Mouse (Mus musculus) embryo, embryonic 10 days (tissue): Measurements from ENCODE around the gene Klrg2.
A peak's percentile ranks its signal among the peaks of the same experiment; 100 is the strongest.
"Not testable (repeated sequence)": the region's sequence is repeated elsewhere in the genome, so short reads cannot be mapped to it uniquely, and the experiment has no call there.

ENCODE experiments used
- DNase-seq: peaks from one replicate; pipeline ENCODE4 v3.0.0-alpha.2; 2015; ENCODE audit warnings: low spot score

Gene Klrg2

DNA sequence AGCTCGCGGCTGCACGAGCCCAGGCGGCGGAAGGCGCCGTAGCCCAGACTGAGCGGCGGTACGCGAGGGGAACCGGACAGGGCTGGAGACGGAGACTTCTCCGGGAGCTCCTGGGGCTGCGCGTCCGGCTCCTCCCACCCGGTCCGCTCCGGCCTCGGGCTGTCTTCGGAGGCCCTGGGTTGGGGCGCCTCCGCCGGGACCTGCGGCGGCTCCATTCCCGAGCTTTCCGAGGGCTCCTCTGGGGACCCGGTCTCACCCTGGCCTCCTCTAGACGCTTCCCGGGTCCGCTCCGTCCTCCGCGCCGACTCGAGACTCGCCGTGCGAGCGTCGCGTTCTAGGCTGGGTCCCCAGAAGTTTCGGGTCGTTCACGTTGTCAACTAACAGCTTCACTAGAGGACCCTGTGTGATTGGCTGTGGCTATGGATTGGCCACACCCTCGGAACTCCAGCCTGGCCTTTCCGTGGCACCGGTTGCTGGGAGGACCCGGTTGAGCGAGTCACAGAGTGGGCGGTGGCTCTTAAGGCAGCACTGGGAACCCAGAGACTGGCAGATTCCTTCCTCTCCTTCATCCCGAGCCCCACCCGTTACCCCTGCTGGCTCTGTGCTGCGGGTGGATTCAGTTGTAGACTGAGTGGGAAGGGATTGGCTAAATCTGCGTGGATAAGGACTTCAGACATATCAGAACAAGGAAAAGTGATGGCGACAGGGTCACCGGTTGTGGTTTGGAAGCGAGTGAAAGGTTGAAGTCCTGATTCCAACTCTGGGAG, at the start of gene Klrg2:
Gene Klrg2, minus strand, starts transcription at position 391 of the 767 bp plus-strand sequence.
- DNase-seq: peak; percentile 69

DNA sequence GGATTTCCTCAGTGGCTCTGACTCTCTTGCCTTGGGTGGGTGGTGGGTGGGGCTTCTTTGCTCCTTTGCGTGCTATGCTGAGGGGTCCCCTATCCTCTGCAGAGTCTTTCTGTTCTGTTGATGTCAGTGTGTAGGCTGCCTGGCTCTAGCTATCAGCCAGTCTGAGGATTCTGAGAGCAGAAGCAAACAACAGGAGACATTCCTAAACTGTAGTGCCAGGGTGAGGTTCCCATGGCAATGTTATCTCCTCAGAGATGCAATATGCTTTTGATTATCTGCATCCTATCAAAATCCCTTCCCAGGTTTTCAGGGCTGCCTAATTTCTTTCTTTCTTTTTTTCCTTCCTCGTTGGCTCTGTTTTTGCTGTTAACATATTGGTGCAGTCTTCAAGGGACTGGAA, 45.5 kb upstream of the Klrg2 start:
- DNase-seq: no peak

DNA sequence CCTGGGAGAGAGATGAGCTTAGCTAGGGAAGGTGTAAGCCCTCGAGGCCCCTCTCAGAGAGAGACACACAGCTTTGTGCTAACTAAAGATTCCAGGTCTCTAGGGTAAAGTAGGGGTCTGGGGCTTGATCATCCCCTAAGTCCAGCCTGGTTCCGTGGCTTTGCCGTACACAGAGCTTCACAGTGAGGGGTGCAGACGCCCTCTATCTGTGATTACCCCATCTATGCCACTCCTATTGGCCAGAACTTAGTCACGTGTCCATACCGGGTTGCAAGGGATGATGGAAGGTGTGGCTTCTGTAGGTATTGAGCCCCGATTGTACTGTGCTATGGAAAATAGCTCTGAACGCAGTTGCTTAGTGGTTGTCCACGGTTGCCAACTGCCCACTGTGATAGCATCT, 40.6 kb upstream of the Klrg2 start:
- no peak for DNase-seq

DNA sequence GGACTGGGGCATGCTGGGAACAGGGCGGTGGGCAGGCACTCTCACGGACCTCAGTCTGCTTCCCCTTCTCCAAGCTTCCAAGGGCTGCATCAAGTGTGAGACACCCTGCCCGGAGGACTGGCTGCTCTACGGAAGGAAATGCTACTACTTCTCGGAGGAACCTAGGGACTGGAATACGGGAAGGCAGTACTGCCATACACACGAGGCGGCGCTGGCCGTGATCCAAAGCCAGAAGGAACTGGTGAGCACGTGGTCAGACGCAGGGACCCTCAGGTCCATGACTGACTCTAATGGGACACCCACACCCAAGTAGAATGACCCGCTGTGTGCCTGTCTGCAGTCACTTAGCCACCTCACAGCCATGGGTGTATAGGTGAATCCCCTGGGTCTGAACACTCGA, 39.7 kb upstream of the Klrg2 start:
- DNase-seq: no peak

DNA sequence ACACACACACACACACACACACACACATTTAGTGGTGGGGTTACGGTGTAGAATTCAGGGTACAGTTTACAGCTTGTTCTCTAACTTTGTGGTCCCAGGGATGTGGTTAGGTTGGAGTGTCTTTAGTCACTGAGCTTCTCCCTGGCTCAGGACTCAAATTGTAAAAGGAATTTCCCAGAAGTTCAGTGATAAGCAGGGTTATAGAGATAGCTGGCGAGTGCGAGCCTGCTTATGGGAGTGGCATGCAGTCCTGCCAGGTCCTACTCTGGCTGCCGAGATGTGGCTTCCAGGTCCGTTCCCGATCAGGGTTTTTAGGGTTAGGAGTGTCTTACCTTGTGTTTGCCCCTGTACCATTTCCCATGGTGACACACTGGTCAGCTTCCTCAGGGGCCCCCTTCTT, 39.2 kb upstream of the Klrg2 start:
- DNase-seq: no peak

DNA sequence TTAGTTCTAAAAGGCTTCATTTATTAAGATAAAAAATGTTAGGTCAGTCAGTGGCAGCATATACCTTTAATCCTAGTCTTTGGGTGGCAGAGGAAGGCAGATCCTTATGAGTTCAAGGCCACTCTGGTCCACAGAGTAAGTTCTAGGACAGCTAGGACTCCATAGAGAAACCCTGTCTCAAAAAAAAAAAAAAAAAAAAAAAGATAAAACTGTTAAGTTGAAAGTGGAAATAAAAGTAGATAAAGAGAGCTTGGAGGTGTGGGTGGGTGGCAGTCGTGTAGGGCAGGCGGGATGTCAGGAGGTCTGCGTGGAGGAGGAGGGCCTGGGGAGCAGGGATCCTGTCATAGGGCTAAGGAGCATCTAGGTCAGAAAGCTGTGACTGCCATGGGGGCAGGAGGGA, 35.0 kb upstream of the Klrg2 start:
- DNase-seq: no peak

DNA sequence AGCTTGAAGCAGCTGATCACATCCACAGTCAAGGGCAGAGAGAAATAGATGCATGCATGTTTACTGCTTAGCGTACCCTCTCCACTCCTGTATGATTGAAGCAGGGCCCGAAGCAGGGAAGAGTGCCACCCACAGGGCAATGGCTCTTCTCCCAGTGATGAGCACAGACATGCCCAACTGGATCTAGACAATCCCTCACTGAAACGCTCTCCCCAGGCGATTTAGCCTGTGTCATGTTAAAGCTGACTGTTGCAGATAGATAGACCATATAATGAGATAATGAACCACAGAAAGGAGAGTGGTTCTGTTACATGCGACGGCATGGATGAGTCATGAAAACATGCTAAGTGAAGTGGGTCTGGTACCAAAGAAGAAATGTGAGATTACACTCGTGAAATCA, 34.2 kb upstream of the Klrg2 start:
- DNase-seq: no peak

DNA sequence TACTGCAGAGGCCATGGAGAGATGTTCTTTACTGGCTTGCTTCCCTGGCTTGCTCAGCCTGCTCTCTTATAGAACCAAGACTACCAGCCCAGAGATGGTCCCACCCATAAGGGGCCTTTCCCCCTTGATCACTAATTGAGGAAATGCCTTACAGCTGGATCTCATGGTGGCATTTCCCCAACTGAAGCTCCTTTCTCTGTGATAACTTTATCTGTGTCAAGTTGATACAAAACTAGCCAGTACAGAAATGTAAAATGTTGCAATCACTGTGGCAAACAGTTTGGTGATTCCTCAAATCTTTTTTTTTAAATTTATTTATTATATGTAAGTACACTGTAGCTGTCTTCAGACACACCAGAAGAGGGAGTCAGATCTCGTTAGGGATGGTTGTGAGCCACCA, 33.4 kb upstream of the Klrg2 start:
- not testable (repeated sequence) for DNase-seq

DNA sequence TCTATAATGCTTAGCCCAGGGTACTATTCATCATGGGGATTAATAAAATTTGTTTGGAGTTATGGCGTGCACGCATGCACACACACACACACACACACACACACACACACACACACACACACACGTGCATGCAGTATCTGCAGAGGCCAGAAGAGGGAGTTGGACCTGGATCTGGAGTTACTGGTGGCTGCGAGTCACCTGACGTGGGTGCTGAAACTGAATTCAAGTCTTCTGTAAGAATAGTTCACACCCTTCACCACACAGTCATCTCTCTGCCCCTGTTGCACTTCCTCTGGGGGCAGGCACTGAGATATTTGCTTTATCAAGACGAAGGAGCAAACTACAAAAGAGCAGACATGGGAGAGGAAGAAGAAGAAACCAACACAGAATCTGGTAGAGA, 32.5 kb upstream of the Klrg2 start:
- no peak for DNase-seq

DNA sequence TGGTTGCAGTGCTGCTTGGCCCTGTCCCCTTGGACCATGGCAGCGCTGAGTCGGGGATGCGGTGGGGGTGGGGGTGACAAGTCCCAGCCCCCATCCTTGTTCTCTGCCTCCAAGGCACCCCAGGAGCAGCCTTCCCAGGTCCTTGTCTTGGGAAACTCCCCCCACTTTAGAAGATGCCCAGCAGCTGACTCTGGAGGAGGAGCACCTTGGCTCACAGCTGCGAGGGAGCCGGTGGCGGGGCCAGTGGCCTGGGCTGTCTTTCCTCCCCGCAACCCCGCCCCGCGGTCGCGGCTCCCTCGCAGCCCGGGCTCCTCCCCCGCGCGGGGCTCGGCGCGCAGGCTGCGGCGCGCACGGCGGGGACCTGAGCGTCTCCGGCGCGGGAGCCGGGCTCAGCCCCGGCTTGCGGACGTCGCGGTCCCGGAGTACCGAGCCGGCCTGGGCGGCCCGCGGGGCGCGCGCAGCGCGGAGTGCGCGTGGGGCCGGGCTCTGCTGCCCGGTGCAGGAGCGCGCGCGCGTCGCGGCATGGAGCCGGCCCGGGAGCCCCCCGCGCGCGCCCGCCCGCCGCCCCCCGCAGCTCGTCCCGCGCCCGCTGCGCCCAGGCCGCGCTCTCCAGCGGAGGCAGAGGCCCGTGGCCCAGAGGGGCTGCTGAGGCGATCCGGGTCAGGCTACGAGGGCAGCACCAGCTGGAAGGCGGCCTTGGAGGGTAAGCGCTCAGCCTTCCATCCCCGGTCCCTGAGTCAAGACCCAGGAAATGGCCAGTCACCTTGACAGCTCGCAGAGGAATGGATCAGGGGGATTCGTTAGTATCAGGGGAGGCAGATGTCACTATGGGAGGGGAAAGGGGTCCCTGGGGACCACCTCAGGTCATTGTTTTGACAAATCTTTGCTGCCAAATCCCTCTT, 25.9 kb upstream of the Klrg2 start, which contains the start of gene Clec2l:
Gene Clec2l, plus strand, starts transcription at position 356 of the 902 bp plus-strand sequence.
- DNase-seq: peak; percentile 62

DNA sequence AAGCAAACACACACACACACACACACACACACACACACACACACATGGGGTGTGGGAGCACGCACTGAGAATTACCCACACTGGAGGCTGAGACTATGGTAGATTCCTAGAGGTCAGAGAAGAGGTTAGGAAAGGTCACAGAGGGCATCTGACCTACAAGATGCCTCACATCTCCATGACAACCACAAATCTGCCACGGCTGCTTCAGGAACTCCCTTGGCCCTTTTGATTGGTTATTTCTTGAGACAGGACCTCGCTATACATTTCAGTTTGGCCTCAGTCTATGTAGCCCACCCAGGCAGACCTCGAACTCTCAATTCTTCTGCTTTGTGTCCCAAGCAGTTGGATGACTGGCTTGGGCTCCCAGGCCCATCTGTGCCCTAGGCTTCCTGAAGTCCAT, 24.6 kb upstream of the Klrg2 start:
- DNase-seq: peak; percentile 86

DNA sequence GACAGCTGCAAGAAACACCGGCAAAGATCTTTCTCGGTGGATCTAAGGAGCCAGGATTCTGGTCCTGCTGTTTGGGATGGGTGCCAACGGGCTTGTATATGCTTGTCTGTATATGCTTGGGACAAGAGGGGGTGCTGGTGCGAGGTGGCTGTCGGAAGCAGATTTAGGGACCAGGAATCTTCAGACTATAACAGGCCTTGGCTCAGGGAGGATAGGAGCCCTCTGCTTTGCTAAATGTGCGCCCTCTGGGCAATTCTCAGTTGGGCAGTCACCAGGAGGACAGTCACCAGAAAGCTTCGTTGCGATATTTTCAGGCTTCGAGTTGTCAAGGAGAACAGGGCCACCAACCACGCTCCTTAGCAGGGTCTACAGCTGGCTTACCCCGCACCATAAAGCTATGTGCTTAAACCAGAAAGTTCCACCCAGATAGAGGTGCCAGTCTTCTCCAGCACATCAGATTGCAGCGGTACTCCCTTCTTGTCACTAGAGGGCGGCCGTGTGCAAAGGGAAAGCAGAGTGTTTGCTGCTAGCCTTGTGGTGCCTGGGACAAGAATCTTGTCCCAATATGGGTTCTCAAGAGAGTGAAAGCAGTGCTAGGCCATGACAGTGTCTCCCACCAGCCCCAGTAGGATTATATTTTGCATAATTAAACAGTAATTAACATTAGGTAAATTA, 13.4 kb upstream of the Klrg2 start:
- DNase-seq: peak; percentile 92

DNA sequence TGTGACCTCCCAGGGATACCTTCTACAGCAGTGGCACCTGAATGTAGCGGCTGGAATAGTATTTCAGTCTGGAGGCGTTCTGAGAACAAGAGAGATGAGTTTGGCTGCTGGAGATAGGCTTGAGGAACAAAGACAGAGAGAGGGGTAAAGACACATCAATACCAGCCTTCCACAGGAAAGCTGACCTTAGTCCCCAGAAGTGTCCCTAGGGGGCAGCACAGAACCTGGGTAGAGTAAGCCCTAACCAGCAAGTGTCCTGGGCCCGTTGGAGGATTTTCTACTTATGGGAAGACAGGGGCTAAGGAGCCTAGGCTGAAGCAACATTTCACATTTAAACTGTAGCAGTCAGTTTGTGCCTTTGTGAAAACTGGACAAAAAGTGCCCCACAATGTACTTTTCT, 12.5 kb upstream of the Klrg2 start:
- peak; percentile 29 for DNase-seq

DNA sequence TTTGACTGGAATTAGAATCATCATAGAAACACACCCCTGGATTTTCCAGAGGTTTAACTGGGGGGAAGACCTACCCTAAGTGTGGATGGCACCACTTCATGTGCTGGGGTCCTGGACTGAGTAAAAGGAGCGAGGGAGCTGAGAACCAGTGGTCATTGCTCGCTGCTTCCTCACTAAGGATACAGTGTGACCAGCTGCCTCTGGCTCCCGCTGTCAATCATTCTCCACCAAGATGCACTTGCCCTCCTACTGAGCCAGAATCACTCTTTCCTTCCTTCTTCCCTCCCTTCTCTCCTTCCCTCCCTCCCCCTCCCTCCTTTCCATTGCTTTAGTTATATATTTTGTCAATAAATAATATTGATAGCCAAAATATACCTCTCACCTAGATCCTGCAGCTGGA, 6.0 kb upstream of the Klrg2 start:
- no peak for DNase-seq

DNA sequence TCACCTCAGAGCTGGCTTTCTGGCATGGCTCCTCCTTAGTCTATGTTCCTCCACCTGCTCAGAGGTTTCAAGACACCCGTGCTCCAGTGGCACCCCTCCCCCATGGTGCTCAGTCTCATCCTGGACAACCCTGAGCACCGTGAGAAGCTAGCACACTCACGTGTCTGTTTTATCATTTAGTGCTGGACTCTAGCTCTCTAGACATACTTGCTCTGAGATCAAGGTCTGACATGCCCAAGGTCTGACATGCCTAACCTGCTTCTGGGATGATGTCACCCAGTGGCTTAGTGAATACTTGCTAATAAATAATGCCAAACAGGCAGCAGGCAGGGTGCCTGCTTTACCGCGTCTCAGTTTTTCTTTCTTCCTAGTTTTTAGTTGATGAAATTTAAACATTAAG, 5.6 kb upstream of the Klrg2 start:
- DNase-seq: no peak

DNA sequence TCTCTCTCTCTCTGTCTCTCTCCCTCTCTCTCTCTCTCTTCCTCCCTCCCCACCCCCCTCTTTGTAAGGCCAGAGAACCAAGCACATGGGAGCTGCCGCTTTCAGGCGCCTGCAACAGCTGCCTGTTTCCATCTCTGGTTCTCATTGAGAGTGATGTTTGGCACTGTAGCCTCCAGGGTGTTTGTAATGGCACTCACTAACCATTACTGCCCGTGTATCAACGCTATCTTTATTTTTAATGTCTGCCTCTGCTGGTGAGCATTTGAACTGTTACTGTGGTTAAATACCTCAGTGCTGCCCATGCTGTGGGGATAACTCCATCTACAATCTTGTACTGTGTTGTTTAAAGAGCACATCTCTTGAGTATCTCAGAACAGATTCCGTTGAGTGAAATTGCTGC, 4.6 kb upstream of the Klrg2 start:
- no peak for DNase-seq

DNA sequence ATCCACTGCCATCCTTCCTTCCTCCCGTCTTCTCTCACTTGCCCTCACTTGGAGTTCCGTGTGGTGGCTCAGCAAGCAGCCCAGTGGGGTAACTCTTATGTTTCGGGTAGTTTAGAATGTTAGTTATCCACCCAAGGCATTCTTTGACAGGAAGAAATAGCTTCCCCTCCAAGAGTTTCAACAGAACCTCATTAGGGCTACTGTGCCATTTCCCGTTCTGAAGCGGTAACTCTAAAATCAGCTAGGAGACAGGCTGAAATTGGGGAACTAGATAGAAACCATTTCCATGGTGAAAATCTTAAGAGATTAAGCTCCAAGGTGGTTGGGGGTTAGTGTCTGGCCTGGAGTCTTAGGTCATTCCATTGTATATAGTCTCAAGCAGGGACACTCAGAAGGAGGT, 4.2 kb upstream of the Klrg2 start:
- no peak for DNase-seq

DNA sequence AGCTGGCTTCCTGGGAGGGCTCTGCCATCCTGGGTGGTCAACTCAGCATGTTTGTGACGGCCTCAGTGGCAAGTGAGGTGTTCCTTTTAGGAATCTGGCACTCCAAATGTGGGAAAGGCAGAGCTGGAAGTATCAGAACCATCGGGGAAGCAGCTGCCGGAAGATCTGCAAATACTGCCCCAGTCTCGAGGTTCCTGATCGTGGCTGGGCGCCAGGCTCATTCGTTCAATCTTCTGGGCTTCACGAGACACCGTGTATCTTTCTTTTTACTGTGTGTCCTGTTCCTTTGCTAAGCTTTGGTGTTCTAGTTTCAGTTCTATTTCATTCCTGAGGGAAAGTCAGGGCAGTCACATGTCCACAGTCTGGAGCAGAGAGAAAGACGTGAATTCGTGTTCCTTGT, 3.4 kb upstream of the Klrg2 start:
- DNase-seq: no peak

DNA sequence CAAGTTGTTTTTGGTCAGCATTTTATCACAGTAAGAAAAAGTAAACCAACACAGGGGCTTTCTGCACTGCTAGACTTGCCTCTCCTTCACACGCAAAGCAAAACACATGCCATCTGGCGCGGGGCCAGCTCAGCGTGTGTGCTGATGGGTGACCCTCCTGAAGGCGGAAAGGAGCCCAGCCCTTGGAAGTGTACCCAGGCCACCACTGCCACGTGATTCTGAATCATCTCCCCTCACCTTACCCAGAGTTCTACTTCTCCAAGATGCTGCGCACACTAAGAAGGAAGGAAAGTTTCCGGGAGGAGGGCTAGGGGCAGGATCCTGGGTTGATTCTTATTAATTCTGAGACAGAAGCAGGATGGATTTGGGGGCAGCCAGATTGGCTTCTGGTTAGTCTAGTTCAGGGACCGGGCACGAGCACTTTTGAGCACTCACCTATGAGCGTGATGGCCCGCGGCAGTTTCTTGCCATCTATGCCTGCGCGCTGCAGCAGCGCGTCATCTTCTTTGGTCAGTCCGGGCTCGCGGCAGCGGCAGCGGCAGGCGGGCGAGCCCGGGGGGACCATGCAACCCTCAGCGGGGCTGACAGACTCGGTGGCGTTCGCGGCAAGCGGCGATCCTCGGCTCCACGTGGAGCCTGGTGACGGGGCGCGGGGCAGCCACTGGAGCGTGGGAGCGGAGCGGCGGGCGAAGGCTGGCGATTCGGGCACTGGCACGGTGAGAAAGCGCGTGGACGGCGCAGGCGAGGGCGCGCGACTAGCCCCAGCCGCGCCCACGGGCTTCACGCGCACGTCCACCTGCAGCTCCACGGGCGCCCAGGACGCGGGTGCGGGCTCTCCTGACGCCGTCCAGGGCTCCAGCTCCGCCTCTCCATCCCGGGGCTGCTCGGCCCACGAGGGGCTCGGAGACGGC, 846 bp downstream of the Klrg2 start:
- peak; percentile 65 for DNase-seq

DNA sequence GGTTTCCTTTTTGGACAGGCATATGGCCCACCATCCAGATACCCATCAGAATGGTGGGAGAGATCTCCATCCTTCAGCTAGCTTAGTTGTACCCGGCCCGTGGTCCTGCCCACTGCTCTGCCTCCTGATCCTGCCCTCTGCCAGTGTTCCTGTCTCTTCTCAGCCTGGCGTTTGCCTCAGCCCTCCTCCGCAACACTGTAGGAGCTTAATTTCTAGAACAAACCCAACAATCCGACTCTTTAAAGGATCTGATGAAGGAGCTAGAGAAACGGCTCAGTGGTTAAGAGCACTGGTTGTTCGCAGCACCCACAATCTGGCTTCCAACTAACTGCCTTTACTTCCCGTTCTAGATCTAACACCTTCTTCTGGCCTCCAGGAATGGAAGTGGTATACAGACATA, 2.6 kb downstream of the Klrg2 start:
- no peak for DNase-seq

DNA sequence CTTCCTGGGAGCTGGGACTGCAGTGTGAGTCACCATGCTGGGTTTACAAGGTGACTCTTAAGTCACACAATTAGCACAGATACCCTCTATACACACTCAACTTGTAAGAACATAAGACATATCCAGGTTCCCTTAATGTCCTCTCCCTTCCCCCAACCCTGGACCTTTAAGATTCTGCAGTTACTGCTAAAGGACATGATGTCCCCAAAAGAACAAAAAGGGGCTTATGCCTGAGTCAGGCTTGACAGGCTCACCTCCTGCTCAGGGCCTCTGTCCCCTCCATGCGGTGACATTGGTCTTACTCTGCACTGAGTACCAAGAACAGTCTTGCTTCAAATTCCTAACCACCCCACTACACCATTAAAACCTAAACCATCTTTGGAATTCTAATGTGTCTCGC, 4.2 kb downstream of the Klrg2 start:
- DNase-seq: no peak

DNA sequence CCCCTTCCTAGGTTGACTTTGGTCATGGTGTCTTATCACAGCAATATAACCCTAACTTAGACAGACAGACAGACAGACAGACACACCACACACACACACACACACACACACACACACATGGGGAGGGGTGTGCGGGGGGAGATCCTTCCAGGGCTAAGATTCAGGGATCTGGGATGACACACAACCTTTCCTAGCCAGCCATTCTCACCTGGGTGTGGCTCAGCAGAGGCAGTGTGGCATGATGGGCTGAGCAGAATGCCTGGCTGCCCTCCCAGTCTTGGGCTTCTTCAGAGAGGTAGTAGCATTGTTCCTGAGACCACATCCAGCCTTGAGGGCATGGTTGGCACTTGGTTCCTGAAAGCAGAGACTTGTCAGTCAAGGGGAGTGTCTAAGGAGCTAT, 7.5 kb downstream of the Klrg2 start:
- no peak for DNase-seq
